Mouse (Mus musculus) forebrain, embryonic 11.5 days (tissue): ENCODE measurements around the gene Kremen1. TPM values are rescaled to one million over a fixed set of nuclear protein-coding genes. Genes with fewer than 3 reads are reported as not detected.
A peak's percentile ranks its signal among the peaks of the same experiment; 100 is the strongest.

ENCODE experiments used
- ATAC-seq: fragments of 200-750 bp; cut with Nextera tagmentation; replicated peaks from 2 replicates; pipeline ENCODE4 v1.8.0; 2017; ENCODE audit warnings: moderate TSS enrichment; ENCODE audit not compliant: low FRiP score
- DNase-seq: peaks from one replicate; pipeline ENCODE4 v3.0.0-alpha.2; 2017; ENCODE audit warnings: low spot score
- H3K27ac ChIP-seq: fragments of 300-500 bp; sonication (generic); 2 replicates; pipeline ENCODE4 v1.5.1; 2014; ENCODE audit warnings: low read depth, low read length
- H3K27me3 ChIP-seq: fragments of 300-500 bp; sonication (generic); 2 replicates; pipeline ENCODE4 v1.6.1; 2014; ENCODE audit warnings: mild to moderate bottlenecking, low read length, mixed read lengths; ENCODE audit not compliant: control insufficient read depth, insufficient read depth
- H3K36me3 ChIP-seq: fragments of 300-500 bp; sonication (generic); 2 replicates; pipeline ENCODE4 v1.6.1; 2014; ENCODE audit warnings: mild to moderate bottlenecking, low read length, moderate library complexity, mixed read lengths; ENCODE audit not compliant: control insufficient read depth, insufficient read depth
- H3K4me1 ChIP-seq: fragments of 300-500 bp; sonication (generic); replicated peaks from 2 replicates; pipeline ENCODE4 v1.6.1; 2014; ENCODE audit warnings: low read length, mixed read lengths; ENCODE audit not compliant: control insufficient read depth, insufficient read depth
- H3K4me2 ChIP-seq: fragments of 300-500 bp; sonication (generic); 2 replicates; pipeline ENCODE4 v1.6.1; 2014; ENCODE audit warnings: low read depth, mild to moderate bottlenecking, low read length, moderate library complexity, mixed read lengths; ENCODE audit not compliant: severe bottlenecking
- H3K4me3 ChIP-seq: fragments of 300-500 bp; sonication (generic); 2 replicates; pipeline ENCODE4 v1.5.1; 2014; ENCODE audit warnings: low read depth, low read length
- H3K9ac ChIP-seq: fragments of 300-500 bp; sonication (generic); 2 replicates; pipeline ENCODE4 v1.6.1; 2014; ENCODE audit warnings: low read length
- H3K9me3 ChIP-seq: fragments of 300-500 bp; sonication (generic); 2 replicates; pipeline ENCODE4 v1.6.1; 2016; ENCODE audit warnings: low read length, mixed read lengths; ENCODE audit not compliant: control insufficient read depth
- WGBS: fragments of 180-500 bp; shearing (Covaris S2); extraction: QIAGEN DNeasy Blood & Tissue Kit; methylation state at CpG from one replicate; pipeline ENCODE4 v1.1.7; 2014; 5-methylcytosine and 5-hydroxymethylcytosine counted together
- polyA plus RNA-seq: library from polyadenylated mRNA; unstranded; fragments of >200 nt; fragmentation: Nextera tagmentation; extraction: Ambion mirVana; gene quantifications from 2 replicates; pipeline ENCODE4 v1.2.1, GENCODE M21; 2014

Kremen1 gene
- polyA plus RNA-seq, 1 experiment from 2014 or later: 10.8 TPM

DNA sequence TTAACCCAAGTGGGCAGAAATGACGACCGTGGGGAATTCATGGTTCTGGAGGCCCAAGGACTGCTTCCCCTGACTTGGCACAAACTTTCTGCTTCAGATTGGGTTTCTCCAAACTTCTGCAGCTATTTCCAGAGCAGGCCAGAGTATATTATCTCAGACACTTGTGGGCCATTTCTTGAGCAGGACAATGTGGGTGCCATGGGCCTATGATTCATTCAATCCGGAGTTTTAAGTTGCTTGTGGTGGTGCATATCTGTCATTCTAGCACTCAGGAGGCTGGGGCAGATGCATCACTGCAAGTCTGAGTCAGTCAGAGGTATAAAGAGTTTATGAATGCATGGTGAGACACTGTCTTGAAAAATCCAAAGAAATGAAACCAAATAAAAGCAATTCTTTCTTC lies 33.4 kb upstream of the Kremen1 start:
- WGBS: 89% methylated on average over 3 of the region's 3 CpGs
- Histone ChIP-seq H3K4me2 (no peak overlapping the region), H3K9ac (no peak overlapping the region), H3K9me3 (no peaks in the 10 kb centered on the region), H3K4me1 (peaks cover 11% of the 10 kb centered on the region; the same call in 1 of the 2 replicates), H3K36me3 (no peaks in the 10 kb centered on the region), H3K27ac (no peak overlapping the region), H3K4me3 (no peak overlapping the region), H3K27me3 (no peaks in the 10 kb centered on the region)
- ATAC-seq: no peak
- DNase-seq: no peak

GRCm38 (mm10) chr11:5290691-5291090 lies 29.3 kb upstream of the Kremen1 start:
- WGBS: 16% methylated on average over 5 of the region's 5 CpGs
- no peaks in the 10 kb centered on the region for H3K27me3 ChIP-seq
- H3K9ac ChIP-seq: no peak overlapping the region
- H3K36me3 ChIP-seq: no peaks in the 10 kb centered on the region
- ATAC-seq (no peak), DNase-seq (peak; percentile 81)
- H3K27ac ChIP-seq: no peak overlapping the region
- no peaks in the 10 kb centered on the region; the same call in 1 of the 2 replicates for H3K4me1 ChIP-seq
- H3K4me3 ChIP-seq: no peak overlapping the region
- no peaks in the 10 kb centered on the region for H3K9me3 ChIP-seq
- no peak overlapping the region for H3K4me2 ChIP-seq

DNA sequence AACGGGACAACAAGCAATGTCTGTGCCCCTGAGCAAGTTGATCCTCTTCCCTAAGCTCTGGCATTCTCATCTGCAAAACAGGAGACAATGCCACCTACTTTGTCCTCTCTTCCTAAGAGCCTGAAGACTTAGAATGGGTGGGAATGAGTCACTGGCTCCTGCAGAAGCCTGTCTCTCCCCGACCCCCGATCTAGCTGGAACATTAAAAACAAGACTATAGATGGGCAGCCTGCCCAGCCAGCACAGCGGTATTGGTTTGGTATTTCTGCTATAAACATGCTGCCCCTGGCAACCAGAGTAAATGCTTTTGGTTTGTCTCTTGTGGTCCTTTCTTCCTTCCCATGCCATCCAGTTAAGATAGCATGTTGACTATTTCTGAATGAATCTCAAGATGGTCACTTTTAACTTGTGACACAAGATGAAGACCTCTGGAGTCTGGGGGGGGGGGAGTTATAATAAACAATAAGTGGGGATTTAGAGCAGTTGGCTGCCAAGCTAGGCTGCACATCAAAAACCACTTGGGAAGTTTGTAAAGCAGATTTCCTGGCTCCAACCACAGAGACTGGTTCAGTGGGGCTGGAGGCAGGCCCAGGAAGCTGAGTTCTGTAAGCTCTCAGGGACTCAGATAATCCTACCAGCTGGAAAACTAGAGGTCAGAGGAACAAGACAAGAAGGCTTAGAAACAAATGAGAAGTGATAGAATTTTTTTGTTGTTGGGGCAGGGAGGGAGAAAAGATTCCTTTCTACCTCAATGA lies 28.6 kb upstream of the Kremen1 start:
- no peaks in the 10 kb centered on the region; the same call in 1 of the 2 replicates for H3K36me3 ChIP-seq
- H3K27me3 ChIP-seq: no peaks in the 10 kb centered on the region
- no peak overlapping the region for H3K27ac ChIP-seq
- H3K4me3 ChIP-seq: no peak overlapping the region
- 90% methylated on average over 4 of the region's 4 CpGs for WGBS
- no peak overlapping the region for H3K4me2 ChIP-seq
- no peak overlapping the region for H3K9ac ChIP-seq
- no peak for ATAC-seq
- DNase-seq: no peak
- no peaks in the 10 kb centered on the region; the same call in 1 of the 2 replicates for H3K4me1 ChIP-seq
- no peaks in the 10 kb centered on the region for H3K9me3 ChIP-seq

GRCm38 (mm10) chr11:5283987-5284386 lies 22.6 kb upstream of the Kremen1 start:
- Histone ChIP-seq H3K4me3 (no peak overlapping the region), H3K27ac (no peak overlapping the region), H3K9ac (no peak overlapping the region), H3K4me1 (no peaks in the 10 kb centered on the region), H3K9me3 (no peaks in the 10 kb centered on the region), H3K27me3 (no peaks in the 10 kb centered on the region), H3K36me3 (peaks cover 3% of the 10 kb centered on the region; the same call in 1 of the 2 replicates), H3K4me2 (no peak overlapping the region)
- DNase-seq (no peak), ATAC-seq (no peak)
- WGBS: 90% methylated on average over 2 of the region's 2 CpGs

- Histone ChIP-seq H3K4me1 (no peaks in the 10 kb centered on the region), H3K9ac (no peak overlapping the region), H3K4me3 (no peak overlapping the region), H3K27ac (no peak overlapping the region), H3K36me3 (peaks cover 3% of the 10 kb centered on the region; the same call in 1 of the 2 replicates), H3K9me3 (no peaks in the 10 kb centered on the region), H3K27me3 (no peaks in the 10 kb centered on the region), H3K4me2 (no peak overlapping the region)
- no peak for DNase-seq
- WGBS: 89% methylated on average over 7 of the region's 7 CpGs
- no peak for ATAC-seq
Observed at GRCm38 (mm10) chr11:5280932-5281331, 19.6 kb upstream of the Kremen1 start.

DNA sequence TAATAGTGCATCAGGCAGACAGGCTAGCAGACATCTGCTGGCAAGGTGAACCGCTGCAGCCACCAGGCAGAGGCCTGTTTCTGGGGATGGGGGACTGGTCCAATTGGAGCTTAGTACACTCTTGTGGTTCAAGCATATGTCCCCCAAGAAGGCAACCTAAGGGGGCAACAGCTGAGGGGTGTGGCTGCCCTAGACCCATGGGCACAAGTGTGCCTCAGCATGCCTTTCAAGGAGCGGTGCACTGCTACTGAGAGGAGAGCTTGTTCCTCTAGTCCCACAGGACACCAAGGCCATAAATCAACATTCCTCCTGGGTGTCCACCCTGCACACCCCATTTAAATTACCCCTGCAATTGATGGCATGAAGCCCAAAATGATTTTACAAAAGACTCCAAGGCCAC lies 17.1 kb upstream of the Kremen1 start:
- Histone ChIP-seq H3K4me3 (no peak overlapping the region), H3K27me3 (no peaks in the 10 kb centered on the region), H3K4me2 (no peak overlapping the region), H3K36me3 (peaks cover 3% of the 10 kb centered on the region; the same call in 1 of the 2 replicates), H3K9me3 (no peaks in the 10 kb centered on the region), H3K27ac (no peak overlapping the region), H3K4me1 (no peaks in the 10 kb centered on the region), H3K9ac (no peak overlapping the region)
- DNase-seq (no peak), ATAC-seq (no peak)
- WGBS: 87% methylated on average over 2 of the region's 2 CpGs

DNA sequence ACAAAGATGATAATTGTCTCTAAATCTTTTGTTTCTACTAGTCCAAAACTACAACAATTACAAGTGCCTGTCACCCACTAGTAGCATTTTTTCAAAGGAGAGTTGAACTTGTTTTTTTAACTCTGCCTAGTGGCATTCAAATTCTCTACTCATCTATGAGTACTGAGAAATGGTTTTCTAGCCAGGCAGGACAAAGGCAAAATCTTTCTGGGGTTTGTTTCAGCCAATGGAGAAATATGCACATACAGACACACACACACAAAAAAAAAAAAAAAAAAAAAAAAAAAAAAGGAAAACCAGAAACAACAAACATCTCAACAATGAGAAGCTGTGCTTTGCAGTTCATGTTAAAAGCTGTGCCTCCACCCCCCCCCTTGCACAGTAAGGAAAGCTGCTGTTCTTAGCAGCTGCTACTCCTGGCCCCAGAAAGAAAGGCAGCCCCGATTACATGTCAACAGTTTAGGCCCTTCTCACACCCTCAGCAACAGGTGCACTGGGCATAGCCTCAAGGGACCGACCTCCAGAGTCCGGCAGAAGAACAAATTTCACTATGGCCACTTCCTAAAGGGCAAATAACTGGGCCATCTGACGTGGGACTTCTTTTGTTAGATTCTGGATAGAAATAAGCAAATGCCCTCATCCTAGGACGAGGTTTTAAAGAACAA lies 16.1 kb upstream of the Kremen1 start:
- DNase-seq (no peak), ATAC-seq (no peak)
- Histone ChIP-seq H3K4me1 (no peaks in the 10 kb centered on the region), H3K4me3 (no peak overlapping the region), H3K9ac (no peak overlapping the region), H3K36me3 (peaks cover 3% of the 10 kb centered on the region; the same call in 1 of the 2 replicates), H3K9me3 (no peaks in the 10 kb centered on the region), H3K27me3 (no peaks in the 10 kb centered on the region), H3K4me2 (no peak overlapping the region), H3K27ac (no peak overlapping the region)
- WGBS: 74% methylated on average over 5 of the region's 5 CpGs

DNA sequence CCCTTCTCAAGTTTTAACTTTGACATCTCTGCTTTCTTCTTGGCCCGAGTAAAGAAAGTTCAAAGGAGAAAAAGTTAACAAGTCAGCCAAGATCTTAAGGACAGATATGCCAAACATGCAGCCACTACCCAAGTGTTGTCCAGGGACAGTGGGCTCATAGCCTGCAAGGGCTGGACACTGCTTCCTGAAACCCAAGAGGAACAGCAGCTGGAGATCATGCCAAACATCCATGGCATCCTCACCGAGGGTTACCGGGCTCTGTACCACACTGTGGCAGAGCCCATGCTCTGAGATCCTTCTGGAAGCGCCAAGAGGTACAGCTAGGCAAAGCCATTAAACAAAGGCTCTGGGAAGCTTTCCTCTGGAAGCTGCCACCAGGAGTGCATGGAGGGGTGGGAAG lies 13.9 kb upstream of the Kremen1 start:
- WGBS: 88% methylated on average over 4 of the region's 4 CpGs
- Histone ChIP-seq H3K27ac (no peak overlapping the region), H3K4me3 (no peak overlapping the region), H3K9me3 (no peaks in the 10 kb centered on the region), H3K9ac (no peak overlapping the region), H3K27me3 (no peaks in the 10 kb centered on the region), H3K4me2 (no peak overlapping the region), H3K4me1 (no peaks in the 10 kb centered on the region), H3K36me3 (no peaks in the 10 kb centered on the region)
- ATAC-seq: no peak
- no peak for DNase-seq
